Mouse (Mus musculus) left cerebral cortex, adult 11 months (tissue): Measurements from ENCODE around the gene Klhl42.
A peak's percentile ranks its signal among the peaks of the same experiment; 100 is the strongest.

Source experiments
- DNase-seq: peaks from one replicate; pipeline ENCODE4 v3.0.0; 2022; ENCODE audit warnings: low spot score

The Klhl42 gene

DNA sequence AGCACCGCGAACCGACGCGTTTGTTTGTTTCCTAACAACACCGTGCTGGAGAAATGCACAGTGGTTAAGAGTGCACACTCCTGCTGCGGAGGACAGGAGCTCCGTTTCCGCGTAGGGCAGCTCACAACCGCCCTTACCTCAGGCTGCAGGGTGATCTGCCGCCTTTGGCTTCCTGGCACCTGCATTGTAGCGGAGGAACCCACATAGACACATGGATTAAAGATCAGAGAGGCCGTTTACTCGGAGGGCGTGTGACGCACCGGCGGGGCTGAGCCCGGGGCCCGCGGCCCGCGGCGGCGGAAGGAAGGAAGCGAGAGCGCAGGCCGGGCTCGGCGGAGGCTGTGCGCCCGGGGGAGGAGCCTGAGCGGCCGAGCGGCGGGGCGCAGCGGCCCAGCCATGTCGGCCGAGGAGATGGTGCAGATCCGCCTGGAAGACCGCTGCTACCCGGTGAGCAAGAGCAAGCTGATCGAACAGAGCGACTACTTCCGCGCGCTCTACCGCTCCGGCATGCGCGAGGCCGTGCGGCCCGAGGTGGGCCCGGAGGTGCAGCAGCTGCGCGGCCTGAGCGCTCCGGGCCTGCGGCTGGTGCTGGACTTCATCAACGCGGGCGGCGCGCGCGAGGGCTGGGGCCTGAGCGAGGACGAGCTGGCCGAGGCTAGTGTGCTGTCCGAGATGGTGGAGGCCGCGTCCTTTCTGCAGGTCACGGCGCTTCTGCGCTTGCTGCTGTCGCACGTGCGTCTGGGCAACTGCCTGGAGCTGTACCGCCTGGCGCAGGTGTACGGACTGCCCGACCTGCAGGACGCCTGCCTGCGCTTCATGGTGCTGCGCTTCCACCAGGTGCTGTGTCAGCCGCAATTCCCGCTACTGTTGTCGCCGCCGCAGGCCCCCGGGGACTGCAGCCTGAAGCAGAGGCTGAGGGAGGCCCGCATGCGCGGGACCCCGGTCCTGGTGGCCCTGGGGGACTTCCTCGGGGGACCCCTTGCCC lies at the start of gene Klhl42:
Gene Klhl42 (plus strand): TSS at position 244 of the 985 bp plus-strand sequence.
- DNase-seq = peak; percentile 43

DNA sequence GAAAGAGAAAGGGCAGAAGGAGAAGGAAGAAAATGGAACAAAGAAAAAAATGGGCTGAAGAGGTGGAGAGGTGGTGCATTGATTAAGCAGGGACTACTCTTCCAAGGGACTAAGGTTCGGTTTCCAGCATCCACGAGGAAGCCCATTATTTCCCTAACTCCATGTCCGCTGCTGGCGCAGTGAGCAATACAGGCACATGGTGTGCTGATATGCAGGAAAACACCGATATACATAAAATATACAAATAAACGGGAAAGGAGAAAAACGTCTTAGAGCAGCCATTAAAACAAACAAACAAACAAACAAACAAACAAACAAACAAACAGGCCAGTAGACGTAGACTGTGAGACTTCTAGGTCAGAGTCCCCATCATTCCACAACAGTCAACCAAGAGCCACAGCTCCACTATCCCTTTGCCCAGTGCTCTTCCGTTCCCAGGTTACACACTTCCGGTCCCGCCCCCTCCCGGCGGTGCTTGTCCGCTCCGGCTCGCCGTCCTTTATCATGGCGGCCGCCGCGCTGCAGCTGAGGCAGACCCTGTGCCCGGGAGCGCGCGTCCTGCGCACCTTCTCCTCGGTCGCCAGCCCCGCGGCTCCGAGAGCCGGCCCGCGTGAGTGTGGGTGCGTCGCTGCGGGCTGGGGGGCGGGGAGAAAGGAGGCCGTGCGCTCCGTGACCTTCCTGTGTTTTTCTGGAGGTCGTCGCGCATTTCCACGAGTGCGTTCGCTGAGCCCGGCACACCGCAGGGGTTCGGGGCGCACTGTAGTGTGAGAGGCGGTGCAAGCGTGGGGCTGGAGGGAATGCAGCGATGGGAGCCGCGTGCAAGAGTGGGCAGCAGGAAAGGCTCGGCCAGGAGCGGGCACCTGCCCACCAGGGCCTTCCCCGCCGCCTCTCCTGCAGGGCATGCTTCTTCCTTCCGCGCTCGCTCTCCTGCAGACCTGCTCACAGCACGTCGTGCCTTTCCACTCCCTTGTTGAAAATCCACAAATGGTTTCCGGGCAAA lies 48.6 kb upstream of the Klhl42 start, which contains the start of gene Mrps35:
Gene Mrps35 (plus strand): TSS at position 474 of the 1,000 bp plus-strand sequence.
- peak; percentile 81 for DNase-seq

DNA sequence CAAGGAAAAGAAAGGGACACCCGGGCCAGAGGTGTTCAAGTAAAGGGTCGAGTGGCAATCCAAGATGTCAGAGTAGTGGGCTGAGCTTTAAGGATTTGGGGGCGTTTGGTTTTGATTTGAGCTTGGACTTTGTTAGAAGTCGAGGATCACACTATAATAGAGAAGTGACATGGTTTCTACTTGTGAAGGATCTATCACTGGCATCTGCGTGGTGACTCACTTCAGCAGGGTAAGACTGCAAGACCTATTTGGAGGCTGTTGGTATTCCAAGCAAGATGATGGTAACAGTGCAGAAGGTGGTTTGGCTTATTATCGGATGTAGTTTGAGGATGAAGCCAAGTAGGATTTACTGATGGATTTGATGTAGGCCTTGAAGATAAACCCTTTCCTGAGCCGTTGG lies 47.5 kb upstream of the Klhl42 start:
- DNase-seq = no peak

DNA sequence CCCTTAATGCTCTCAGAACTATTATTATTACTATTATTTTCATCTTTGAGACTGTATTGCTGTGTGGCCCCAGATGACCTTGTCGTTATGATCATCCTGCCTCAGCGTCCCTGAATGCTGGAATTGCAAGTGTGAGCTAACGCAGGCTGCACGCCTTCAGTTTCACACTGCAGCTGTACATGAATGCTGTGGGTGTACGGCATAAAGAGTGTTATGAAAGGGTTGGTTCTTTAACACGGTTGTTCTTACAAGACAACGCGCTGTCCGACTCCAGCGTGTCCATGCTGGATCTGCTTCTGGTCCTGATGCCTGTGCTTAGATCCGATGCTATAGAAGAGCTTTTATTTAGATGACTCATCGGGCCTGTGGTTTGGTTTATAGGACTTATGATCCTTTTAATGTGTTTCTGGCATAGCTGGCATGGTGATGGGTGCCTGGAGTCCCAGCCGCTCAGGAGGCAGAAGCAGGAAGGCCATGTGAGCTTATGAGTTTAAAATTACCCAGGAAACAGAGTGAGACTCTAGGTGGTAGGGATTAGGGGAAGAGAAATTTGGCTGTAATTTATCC lies 41.9 kb upstream of the Klhl42 start:
- no peak for DNase-seq

DNA sequence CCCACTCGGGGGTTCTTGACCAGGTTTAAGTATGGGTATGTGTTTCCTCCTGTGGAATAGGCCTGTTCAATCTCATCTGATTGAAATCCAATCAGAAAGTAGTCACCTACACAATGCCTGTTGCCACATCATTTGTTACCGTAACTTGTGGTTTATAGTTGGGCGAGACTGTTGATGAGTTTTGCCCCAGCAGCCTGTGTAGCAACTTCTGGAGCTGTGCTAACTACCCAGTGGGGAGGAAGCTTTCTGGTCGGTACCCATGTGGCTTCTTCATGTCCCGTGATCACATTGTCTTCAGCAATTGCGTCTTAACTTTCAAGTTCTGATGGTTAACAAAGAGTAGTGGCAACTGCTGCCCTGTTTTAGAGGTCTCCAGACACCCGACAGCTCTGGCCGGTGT lies 39.5 kb upstream of the Klhl42 start:
- DNase-seq = no peak

DNA sequence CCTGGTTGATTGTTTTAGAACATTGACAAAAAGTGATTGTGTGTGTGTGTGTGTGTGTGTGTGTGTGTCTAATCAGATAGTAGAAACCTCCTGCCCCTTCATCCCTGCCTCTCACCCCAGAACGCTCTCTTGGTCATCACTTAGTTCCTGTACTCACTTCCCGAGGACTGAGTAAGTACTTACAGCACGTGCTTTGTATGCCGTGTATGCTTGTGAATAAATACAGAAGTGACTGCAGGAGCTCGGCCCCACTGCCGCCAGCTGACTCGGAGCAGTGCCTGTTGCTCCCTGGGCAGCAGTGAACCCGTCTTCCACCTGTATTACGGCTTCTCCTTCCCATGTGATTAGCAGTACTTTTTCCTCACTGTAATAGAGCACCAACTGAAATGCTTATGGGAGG lies 38.7 kb upstream of the Klhl42 start:
- DNase-seq = no peak

DNA sequence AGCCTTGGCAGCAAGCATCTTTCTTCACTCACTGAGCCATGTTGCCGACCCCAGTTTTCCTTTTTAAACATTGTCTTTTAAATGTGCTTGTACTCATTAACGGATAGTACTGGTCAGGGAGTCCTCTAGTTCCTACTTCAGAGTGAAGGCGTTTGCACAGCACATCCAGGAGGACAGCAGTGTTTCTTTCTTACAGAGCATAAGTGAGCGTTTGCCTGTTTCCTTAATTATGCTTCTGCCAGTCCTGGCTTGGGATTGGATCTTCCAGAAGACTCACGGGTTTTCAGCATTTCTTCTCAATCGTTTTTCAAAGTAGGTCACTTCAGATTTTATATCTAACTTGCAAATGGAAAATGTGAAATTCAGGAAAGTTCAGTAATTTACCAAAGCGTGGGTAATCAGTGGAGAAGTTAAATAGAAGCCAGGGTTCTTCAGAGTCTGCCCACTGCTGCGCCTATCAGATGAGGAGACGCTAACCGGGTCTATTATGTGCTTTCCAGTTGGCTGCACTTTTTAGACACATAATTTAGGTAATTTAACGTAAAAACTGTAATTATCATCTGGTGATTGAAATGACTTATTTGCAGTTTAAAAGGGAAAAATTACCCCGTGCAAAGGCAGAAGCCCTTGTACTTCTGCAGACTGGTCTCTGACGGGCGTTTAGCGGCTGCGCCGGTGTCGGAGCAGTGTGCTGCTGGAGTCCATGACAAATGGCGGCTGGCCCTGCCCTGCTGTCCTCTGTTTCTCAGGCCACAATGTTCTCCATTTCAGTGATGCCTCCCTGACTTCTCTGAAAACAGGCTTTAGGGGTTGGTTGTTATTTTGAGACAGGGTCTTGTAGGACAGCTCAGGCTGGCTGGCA lies 37.2 kb upstream of the Klhl42 start:
- no peak for DNase-seq

DNA sequence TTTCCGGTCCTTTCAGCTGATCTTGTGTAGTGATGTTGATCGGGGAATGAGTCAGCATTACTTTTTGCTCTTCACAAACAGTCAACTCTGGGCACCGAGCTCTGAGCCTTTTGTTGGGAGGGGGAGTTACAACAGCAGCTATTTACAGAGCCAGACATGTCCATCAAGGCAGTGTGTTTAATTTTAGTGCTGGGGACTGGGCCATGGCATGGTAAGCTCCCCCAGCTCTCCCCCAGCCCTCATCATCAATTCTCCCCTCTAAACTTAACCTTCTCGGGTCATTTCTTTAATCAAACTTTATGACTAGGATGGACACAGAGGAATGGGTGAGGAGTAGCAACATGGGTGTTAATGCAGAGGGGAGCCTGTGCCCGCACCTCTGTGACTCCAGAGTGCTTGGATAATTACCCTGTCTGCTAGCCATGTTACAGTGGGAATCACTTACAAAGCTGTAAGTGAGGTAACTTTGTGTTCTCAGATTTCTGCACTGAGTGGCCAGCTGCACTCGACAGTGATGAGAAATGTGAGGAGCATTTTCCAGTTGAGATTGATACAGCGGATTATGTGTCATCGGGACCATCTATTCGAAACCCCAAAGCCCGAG lies 35.7 kb upstream of the Klhl42 start:
- no peak for DNase-seq

DNA sequence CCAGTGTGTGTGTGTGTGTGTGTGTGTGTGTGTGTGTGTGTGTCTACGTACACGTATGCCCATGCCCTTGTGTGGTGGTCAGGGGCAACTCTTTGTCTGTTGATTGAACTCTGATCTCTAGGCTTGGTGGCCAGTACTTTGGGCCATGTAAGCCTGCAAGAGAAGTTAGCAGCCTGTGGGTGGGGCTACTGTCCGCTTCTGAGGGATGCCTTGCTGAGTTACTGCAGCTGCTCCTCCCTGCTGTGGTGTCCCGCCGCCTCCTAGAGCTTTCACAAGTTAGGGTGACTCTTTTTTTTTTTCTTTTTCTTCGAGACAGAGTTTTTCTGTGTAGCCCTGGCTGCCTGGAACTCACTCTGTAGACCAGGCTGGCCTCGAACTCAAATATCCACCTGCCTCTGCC lies 31.9 kb upstream of the Klhl42 start:
- no peak for DNase-seq

DNA sequence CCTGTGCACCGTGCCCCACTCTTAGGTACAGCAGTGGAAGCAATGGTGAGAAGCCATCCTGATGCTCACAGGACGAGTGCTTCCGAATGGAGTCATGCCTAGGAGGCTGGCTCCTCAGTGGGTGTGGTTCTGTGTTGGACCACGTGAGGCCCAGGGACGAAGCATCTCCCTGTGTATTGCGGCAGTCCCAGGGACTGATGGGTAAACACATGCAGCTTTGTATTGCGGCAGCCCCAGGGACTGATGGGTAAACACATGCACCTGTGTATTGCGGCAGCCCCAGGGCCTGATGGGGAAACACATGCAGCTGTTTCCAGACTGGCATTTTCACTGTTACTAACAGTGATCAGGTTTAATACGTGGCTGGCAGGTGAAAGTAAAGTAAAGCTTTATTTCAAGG lies 29.5 kb upstream of the Klhl42 start:
- no peak for DNase-seq

DNA sequence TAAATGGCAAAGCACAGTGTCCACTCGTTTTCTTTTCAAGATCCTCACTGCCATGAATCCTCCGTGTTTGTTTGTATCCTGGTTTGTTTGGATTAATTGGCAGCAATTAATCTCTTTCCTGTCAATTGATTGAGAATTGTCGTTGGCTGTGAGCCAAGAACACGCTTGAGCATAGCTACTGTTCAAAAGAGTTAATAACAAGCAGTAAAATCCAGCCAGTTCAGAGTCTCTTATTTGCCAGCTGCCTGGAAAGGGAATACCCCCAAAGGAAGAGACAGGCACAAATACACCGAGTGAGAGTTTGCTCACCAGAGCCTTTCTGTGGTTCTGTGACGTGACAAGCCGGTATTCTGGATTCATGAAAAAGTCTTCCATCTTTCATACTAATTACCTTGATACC lies 29.1 kb upstream of the Klhl42 start:
- no peak for DNase-seq

DNA sequence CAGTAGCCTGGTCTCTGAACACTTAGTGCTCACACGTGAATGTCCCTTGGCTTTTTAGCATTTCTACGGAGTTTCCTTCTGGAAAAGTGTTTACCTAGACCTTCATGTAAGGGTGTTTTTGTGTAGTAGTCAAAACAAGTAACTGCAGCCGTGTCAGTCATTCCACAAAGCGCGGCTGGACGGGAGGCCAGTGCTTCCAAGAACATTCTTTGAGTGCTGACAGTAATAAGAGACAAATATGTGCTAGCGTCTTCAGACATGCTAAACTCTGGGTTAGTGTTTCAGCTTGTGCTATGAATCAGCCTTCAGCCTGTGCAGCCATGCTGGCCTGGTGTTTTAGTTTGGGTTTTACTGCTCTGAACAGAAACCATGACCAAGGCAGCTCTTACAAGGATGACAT lies 28.5 kb upstream of the Klhl42 start:
- DNase-seq = no peak

DNA sequence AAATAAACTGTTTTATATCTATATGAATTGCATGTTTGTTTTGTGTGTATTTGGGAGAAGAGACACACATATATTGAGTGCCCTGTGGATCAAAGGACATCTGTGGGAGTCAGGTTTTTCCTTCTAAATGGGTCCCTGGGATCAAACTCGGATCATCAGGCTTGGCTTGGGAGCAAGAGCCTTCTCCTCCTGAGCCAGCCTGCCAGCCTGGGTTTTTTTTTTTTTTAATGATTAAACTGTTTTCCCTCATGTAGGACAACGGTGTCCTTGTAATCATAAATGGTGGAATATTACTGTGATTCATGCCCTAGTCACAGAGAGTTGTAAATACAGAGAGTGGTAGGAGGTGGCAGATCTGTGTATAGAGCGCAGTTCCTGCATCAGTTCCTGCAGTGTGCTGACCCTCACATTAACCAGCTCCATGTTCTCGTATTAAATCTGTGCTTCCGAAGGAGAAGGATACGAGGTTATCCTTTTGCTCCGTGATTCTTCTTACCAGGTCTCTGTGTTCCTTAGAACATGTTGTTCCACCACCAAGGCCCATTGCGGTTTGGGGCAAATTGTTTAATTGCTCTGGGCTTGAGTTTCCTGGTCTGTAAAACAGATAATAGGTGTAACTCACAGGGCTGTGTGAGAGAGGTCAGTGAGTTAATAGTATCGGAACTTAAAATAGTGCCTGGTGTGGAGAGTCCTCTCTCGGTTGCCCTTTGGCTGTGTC lies 26.8 kb upstream of the Klhl42 start:
- DNase-seq = no peak

DNA sequence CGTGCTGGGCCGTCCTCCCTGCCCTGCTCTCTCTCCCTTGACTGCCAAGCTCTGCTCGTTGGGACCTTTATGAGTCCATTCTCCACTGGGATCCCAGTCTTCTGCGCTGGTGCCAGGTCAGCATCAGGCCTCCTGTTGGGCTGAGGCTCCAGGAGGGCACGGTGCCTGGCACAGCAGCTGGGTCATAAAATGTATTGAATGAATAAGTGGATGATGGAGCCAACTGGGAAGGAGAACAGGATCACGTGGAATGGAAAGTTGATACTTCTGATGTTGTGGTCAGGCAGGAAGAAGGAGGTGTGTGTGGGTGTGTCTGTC lies 26.3 kb upstream of the Klhl42 start:
- DNase-seq = no peak

DNA sequence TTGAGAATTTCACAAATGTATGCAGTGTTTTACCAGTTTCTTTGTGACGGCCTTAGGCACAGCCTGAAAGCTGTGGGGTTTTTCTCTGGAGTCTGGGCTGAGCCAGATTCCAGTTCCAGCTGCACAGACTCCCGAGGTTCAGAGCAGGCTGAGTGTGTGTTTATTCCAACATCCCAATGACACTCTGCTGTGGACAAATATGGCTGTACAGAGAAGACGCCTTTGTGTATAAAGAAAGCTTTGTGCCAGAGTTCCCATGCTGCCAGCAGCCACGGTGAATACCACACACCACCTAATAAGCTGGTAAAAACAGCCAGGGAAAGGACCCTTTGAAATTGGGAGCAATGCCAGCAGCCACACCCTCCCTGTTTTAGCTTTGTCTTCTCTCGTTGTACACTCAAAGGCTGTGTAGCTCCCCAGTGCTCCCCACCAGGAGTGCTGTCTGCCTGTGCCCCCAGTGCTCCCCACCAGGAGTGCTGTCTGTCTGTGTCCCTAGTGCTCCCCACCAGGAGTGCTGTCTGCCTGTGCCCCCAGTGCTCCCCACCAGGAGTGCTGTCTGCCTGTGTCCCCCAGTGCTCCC lies 15.3 kb upstream of the Klhl42 start:
- DNase-seq = no peak

DNA sequence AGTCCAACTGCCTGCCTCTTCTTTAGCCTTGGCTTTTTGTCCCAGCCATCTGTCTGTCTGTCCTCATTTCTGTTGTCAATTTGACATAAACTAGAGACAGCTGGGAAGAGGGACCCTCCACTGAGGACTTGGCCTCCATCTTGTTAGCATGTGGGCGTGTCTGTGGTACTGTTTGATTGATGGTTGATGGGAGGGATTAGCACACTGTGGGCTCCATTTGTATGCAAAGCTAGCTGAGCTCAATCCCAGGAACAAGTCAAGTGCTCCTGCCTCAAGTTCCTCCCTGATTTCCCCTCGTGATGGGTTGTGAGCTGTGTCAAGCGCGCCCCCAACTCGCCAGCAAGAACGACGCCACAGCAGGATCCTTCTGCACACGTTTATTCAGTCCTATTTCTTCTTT lies 14.3 kb upstream of the Klhl42 start:
- no peak for DNase-seq

DNA sequence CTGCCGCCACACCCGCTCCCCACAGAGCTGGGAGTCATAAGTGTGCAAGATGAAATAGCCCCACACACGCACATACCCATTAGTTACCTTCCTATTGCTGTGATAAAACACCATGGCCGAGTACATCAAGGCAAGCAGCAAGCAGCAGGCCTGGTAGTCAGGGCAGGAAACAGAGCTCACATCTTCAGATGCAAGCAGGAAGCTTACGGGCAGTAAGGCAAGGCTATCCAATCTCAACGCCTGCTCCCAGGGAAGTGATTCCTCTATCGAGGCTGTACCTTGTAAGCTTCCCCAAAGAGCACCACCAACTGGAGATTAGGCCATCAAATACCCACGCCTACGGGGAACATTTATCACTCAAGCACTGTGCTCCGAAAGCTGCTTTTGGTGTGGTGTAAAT lies 11.3 kb upstream of the Klhl42 start:
- DNase-seq = no peak

DNA sequence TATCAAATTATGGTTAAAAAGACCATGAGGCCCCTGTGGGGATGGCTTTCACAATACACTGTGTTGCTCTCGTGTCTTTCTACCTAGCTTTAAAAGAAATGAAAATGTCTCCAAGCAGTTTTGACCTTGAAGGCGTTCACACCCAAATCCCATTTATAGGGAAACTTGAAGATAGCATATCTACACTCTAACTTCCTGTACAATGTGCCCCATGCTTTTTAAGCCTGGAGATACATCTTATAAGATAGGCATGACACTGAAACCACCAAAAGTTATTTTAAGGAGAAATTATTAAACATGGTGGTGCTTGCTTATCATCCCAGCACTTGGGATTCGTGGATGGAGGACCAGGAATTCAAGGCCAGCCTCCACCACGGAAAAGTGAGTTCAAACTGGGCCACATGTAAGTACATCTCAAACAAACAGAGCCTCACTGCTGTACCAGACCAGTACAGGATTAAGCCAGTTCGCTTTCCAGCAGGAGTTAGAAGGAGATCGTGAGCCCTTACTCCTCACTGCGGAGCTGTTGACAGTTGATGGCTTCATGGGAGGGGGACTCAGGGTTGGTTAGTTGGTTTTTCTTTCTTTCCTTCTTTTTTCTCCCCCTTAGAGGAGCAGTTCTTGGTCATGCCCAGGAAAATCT lies 5.7 kb upstream of the Klhl42 start:
- no peak for DNase-seq

DNA sequence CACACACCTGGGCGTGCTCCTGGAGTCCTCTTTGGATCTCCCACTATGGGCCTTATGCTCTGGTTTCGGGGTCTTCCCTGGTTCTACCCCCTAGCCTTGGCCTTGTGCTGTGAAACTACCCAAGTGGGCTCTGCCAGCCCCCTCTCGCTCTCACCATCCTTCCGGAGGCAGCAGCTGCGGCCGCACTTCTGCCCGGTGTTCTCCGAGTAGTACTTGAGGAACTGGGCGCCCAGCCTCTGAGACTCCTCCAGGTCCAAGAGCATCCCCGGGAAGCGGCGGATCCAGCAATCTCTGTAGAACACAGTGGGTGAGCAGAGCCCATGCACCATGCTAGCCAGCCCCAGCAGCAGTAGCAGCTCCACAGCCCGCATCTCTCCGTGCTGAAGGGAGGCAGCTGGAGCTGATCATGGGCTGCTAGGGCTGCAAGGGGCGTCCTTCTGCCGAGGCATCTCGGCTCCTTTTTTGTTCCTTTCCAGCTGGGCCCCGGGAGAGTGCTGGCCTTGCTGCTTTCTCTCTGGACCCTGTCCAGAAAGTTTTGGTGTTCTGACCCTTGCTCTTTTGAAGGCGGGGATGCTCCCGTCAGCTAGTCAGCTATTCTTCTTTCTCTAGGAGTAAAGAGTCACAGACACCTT lies 4.5 kb upstream of the Klhl42 start, which contains the start of gene Mansc4:
Gene Mansc4 (minus strand): TSS at position 439 of the 632 bp plus-strand sequence.
- DNase-seq = no peak
